Mouse (Mus musculus) liver, adult (tissue): ENCODE data around the gene Tub.

Experiments used
- GATA4 ChIP-seq: IDR thresholded peaks from 2 replicates; pipeline ENCODE4 v1.6.1; 2014; ENCODE audit warnings: mild to moderate bottlenecking, low read length; ENCODE audit not compliant: insufficient replicate concordance

The Tub gene

DNA sequence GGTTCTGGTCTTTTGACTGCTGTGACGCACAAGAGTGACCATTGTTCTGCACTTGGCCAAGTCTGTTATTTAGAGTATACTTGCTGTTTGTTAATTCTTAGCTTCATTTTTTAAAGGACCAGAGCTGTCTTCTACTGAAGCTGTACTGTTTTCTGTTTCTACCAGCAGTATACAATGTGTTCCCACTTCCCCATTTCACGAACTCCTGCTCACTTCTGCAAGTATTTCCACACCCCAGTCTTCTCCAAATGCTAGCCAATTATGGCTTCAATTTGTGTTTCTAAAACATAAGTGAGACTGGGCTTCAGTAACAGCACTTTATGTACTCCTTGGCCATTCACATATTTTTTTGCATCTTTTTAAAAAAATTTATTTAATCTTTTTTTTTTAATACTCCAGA, 7.6 kb downstream of the Tub start:
- no peak for TF ChIP-seq GATA4

DNA sequence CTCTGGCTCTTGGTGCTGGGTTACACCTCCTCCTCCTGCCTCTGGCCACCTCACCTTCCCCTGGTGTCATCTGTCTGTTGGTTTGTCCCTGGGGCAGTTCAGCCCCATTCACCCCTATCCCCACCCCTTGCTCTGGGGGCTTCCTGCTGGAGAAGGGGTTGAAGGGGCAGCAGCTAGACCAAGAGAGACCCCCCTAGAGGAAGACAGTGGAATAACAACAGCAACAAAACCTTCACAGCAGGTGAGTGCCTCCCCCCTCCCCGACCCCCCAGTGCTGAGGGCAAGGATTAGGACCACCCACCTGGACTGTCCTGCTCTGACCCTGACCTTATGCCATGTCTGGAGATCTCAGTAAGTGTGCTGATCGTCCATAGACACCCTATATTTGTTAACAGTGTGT, 15.8 kb downstream of the Tub start:
- no peak for TF ChIP-seq GATA4

DNA sequence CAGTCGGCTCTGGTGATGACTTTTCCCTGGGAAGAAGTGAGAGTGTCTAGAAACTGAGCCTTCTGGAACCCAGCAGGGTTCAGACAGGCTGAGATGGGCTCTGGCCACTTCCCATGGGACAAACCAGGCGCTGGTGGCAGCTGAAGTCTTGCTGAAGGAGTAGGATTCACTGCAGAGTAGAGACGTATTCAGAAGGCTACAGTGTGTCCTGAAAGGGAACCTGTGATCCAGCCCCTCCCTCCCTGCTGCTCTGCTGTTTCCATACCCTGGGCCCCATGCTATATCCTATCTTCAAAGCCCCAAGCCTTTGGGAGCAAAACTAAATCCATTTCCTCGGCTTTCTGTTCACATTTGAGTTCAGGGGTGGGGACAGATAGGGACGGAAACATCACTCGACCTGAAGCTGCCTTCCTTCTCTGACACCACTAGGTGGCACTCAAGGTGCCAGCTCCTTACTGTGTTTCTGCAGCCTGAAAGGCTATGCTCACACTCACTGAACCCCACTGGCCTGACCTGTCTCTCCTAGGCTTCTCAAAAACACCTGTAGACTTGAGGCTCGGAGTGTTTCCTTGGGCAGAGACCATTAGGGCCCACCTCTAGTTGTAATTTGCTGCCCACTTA, 16.7 kb downstream of the Tub start:
- no peak for TF ChIP-seq GATA4

DNA sequence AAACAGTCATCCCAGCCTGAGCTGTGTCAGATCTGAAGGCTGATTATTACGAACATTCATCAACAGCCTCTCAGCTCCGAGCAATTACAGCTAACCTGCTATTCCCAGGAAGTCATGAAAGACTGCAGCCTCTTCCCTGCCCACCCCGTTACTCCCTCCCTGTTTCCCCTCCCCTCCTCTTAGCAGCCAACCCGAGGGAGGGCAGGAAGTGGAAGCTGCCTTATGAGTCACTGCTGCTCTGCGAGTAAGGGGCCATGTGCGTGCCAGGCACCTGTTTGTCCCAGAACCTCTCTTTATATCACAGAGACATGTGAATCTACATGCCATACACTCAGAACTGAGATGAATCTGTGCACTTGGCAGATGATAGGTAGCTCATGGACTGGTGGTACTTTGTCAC, 18.1 kb downstream of the Tub start:
- TF ChIP-seq GATA4, result no peak

DNA sequence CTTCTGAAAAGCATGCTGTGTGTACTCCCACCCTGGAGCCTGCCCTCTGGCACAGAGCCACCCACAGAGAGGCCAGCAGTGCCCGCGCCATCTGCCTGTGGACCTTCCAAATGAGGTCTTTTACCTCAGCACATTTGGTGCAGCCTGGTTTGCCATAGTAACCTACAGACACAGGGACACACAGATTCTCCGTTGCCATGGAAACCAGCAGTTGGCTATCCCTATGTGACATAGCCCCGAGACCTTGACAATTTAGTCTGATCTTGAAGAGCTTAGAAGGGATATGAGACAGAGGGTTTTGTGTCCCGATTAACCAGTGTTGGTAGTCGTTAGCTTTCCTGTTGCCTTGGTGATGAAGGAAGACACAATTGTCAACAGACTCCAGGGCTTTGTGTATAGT, 22.1 kb downstream of the Tub start:
- no peak for TF ChIP-seq GATA4

DNA sequence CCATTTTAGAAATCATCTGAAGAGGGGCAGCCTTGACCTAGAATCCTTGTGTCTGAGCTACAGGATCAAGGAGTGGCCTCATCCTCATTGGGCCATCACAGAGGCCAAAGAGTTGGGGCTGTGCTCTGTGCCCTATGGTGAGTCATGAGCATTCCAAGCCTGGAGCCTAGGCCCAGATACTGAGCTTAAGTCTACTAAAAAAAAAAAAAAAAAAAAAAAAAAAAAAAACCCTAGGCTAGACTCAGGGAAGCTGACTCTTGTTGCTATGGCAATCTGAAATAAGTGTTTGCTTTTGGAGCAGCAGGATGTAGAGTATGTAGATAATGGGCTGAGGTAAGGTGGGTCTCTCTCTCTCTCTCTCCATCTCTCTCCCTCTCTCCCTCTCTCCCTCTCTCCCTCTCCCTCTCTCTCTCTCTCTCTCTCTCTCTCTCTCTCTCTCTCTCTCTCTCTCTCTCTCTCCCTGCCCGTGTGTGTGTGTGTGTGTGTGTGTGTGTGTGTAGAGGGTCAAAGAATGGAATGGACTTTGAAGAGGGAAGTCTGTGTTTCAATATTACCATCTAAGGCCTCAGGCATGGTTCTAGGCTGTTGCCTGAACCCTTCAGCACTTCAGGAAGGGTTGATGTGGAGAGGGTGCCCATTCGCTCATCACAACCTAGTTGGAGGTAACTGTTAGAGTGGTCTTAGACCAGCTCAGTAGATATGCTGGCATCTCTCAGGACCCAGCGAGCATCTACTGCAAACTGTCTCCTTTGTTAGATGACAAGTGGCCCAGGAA, 36.0 kb downstream of the Tub start:
- TF ChIP-seq GATA4, result no peak

DNA sequence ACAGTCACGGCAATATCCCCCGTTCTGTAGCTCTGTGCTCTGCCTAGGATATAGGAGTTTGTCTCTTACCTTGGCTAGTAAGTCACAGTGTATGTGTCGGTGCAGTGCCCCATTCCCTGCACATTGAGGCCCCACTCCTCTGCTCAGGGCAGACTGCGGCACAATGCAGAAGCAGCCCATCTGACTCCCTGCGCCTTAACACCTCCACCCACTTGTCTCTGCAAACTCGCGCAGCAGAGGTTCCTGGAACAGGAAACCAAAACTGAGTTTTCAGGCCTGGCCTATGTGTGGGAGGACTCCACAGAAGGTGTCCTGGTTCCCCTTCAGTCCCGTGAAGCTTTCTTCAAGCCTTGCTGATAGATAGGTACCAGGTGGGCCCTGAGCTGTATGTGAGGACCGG, 41.1 kb downstream of the Tub start:
- TF ChIP-seq GATA4, result no peak

DNA sequence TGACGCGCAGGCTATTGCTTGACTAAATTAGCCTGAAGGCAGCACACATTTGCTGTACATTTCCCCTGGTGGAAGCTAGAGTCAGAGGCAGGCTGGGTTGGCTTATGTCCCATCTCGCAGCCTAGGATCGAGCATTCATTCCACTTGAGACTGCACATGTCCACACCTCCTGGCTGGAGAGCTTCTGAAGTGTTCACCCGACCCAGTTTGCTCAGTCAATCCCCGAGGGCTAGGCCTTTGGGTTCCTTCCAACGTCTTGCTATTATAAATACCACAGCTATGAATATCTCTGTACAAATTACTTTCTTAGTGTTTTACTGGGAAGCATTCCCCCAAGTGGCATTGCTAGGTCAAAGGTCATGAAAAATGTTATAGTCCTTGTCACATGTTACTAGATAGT, 43.1 kb downstream of the Tub start:
- TF ChIP-seq GATA4, result no peak

DNA sequence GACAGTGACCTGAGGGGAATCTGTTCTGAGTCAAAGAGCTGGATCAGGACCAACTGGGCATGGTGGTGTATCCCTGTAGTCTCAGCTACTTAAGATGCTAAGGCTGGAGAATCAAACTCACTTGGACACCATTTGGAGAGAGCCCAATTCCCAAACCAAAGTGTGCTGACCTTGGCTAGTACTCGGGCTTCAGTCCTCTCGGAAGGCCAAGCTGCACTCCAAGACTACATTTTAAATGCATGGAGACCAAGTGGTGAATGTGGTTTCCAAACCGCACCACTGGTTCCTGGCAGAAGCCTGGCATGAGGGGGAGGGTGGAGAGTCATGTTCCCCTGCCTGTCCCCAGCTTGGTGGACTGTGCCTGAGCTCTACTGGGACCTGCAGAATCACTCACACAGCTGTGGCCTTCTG, 43.7 kb downstream of the Tub start:
- no peak for TF ChIP-seq GATA4

DNA sequence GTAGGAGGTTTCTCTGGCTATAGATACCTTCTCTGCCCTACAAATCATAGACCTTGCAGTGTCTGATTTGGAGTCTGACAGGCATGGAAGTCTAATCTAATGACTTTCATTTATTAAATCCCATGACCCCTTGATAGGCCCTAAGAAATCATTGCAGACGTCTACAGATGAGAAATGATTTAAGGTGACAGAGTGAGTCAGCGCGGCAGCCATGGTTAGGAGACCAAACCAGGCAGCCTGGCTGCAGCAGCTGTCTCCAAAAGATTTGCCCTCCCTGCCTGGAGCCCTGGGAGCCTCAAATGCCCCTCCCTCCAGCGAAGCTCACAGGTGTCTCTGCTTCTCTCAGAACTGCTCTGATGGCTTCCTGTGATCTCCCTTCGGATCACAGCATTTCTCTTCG, 46.0 kb downstream of the Tub start:
- no peak for TF ChIP-seq GATA4

DNA sequence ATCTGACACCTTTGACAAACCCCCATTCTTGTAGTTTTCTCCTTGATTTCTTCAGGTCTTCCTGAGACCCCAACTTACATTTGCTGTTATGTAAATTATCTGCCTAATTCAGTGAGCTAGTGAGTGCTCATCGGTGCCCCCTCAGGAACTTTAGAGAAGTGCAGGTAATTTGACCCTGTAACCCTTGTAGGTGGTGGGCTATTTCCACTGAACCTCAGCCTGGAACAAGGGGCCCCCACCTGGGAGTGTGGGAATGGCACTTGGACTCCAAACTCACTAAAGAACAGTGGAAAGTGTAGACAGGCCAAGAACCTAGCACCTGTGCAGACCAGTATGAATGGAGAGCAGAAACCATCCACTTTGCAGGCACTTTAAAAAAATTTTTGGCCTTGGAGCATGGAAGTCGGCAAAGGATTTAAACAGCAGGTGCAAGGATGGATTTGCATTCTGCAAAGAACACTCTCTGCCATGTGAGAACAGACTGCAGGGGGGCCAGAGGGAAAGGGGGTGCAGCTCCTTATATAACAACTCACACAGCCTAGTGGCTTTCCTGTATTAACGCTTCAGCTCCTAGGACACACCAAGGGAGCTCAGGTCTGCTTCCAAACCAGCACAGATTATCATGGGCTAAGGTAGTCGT, 50.3 kb downstream of the Tub start:
- no peak for TF ChIP-seq GATA4

DNA sequence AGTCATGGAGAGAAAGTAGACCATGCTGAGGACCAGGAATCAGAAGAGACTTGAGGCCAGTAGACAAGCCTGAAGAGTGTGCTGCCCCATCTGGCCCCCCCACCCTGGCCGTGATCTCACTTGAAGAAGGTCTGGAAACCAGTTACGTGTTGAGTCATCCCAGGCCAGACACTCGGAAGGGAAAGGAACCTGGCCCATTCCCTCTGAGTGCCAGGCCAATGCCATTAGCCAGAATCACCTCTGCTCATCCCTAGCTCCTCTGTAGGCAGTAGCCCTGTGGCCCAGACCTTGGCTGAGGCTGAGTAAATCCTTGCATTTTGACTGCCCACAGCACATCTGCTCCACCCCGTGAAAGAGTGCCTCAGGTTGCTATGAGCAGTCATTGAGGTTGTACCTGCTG, 51.8 kb downstream of the Tub start:
- no peak for TF ChIP-seq GATA4

DNA sequence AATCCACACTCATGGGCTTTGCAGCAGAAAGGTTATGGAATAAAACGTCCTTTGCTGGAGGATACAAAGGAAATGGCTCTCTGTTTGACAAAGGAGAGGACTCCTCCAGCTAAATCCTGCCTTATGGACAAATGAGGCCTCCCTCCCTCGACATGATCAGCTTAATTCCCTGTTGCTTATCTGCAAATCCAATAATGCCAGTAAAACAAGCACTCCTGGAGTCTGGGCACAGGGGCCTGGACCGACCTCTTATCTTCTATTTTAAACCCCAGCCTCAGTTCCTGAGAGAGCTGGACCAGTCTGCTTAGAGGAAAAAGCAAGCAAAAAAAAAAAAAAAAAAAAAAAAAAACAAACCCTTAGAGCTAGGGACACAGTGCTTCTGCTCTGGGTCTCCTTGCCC, 53.5 kb downstream of the Tub start:
- TF ChIP-seq GATA4, result no peak

DNA sequence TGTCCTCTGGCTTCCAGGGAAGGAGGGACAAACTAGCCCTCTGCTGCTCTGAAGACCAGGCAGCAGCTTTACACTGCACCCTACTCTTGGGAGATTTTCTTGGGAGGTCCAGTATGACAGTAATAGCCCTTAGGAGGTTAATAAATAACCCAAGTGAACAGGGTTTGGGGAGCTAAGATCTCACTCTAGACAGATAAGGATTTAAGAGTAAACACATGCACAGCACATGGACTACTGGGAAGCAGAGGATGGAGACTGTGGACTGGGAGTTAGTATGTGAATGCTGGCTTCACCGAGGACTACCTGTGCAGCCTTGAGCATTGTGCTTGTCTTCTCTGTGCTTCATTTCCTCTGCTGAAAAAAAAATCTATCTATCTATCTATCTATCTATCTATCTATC, 59.1 kb downstream of the Tub start:
- TF ChIP-seq GATA4, result no peak

DNA sequence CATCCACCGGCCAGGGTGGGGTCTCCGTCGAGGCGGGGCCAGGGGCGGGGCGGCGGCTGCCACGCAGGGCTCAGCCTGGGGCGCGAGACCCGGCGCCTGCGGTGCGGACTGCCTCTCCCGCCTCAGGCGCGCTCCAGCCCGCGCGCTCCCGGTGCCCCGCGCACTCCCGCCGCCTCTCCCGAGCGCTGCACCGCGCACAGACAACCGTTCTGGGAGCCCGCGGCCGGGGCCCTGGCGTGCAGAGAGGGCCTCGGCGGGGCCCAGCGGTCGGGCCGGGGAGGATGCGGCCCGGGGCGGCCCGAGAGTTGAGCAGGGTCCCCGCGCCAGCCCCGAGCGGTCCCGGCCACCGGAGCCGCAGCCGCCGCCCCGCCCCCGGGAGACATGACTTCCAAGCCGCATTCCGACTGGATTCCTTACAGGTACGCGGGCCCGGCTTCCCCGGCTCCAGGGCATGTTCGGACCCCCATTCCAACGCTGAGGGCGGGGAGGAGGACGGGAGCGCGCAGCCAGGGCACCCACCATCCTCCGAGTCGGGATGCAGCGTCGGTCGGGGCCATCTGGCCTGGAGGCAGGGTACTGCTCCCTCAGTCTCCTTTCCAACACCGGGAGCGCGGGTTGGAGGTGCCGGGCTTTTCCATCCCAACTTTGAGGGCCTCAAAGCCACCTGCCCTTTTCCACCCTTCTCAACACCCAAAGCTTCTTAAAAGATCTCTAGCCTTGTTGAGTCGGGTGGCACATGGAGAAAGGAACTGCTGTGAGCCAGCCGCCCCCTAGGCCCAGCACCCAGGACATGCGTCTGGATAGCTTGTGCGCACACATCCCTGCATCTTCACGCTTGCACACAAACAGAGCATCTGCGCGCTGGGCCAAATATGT, 60.8 kb downstream of the Tub start:
- no peak for TF ChIP-seq GATA4
